Mouse (Mus musculus): ENCODE measurements around the gene Cysrt1.
A peak's percentile ranks its signal among the peaks of the same experiment; 100 is the strongest.

Cysrt1 gene

GRCm38 (mm10) chr2:25242101-25242506 lies at the start of gene Cysrt1, which contains the start of gene Rnf208:
Cysrt1 (minus strand) TSS chr2:25242452.
Rnf208 (plus strand) TSS chr2:25242255.
- DNase-seq: peak; percentile 60

- DNase-seq: peak; percentile 65
Observed at GRCm38 (mm10) chr2:25291184-25292053, 49.2 kb upstream of the Cysrt1 start.

GRCm38 (mm10) chr2:25290816-25291130 lies 48.5 kb upstream of the Cysrt1 start:
- peak; percentile 78 for DNase-seq

GRCm38 (mm10) chr2:25290101-25290815 lies 48.0 kb upstream of the Cysrt1 start:
- DNase-seq: peak; percentile 81

- peak; percentile 85 for DNase-seq
Observed at GRCm38 (mm10) chr2:25289651-25290050, 47.4 kb upstream of the Cysrt1 start, which contains the start of gene Lrrc26. Lrrc26 (plus strand) TSS chr2:25289915.

- DNase-seq: peak; percentile 48
Observed at GRCm38 (mm10) chr2:25288734-25289345, 46.6 kb upstream of the Cysrt1 start.

- peak; percentile 64 for DNase-seq
Observed at GRCm38 (mm10) chr2:25287927-25288649, 45.8 kb upstream of the Cysrt1 start, which contains the start of gene Tmem210. Tmem210 (plus strand) TSS chr2:25288145.

GRCm38 (mm10) chr2:25286837-25287636 lies 44.8 kb upstream of the Cysrt1 start:
- peak; percentile 68 for DNase-seq

GRCm38 (mm10) chr2:25286314-25286713 lies 44.1 kb upstream of the Cysrt1 start:
- DNase-seq: no peak

GRCm38 (mm10) chr2:25285551-25285950 lies 43.3 kb upstream of the Cysrt1 start:
- DNase-seq: no peak

GRCm38 (mm10) chr2:25278928-25279882 lies 37.0 kb upstream of the Cysrt1 start:
- DNase-seq: peak; percentile 82

- DNase-seq: peak; percentile 41
Observed at GRCm38 (mm10) chr2:25273010-25273409, 30.8 kb upstream of the Cysrt1 start.

GRCm38 (mm10) chr2:25272515-25272914 lies 30.3 kb upstream of the Cysrt1 start:
- DNase-seq: no peak

GRCm38 (mm10) chr2:25271827-25272511 lies 29.7 kb upstream of the Cysrt1 start, which contains the start of the genes Ssna1 and Anapc2:
Ssna1 (minus strand) TSS chr2:25272438.
Anapc2 (plus strand) TSS chr2:25272478.
- peak; percentile 96 for DNase-seq

- peak; percentile 65 for DNase-seq
Observed at GRCm38 (mm10) chr2:25267746-25268309, 25.6 kb upstream of the Cysrt1 start.

- DNase-seq: peak; percentile 78
Observed at GRCm38 (mm10) chr2:25267241-25267640, 25.0 kb upstream of the Cysrt1 start.

- DNase-seq: peak; percentile 88
Observed at GRCm38 (mm10) chr2:25266720-25267119, 24.5 kb upstream of the Cysrt1 start.

- peak; percentile 99 for DNase-seq
Observed at GRCm38 (mm10) chr2:25265897-25266656, 23.8 kb upstream of the Cysrt1 start.

GRCm38 (mm10) chr2:25264851-25265250 lies 22.6 kb upstream of the Cysrt1 start:
- DNase-seq: peak; percentile 94

Measured in cerebellum, adult 11-12 months (tissue).